Mouse (Mus musculus): ENCODE data around the gene Tgm2. TPM values are rescaled to one million over a fixed set of nuclear protein-coding genes. Genes with fewer than 3 reads are reported as not detected.

Gene Tgm2
- total RNA-seq, 2 experiments from 2014 or later, result 7.1 to 8.3 TPM

DNA sequence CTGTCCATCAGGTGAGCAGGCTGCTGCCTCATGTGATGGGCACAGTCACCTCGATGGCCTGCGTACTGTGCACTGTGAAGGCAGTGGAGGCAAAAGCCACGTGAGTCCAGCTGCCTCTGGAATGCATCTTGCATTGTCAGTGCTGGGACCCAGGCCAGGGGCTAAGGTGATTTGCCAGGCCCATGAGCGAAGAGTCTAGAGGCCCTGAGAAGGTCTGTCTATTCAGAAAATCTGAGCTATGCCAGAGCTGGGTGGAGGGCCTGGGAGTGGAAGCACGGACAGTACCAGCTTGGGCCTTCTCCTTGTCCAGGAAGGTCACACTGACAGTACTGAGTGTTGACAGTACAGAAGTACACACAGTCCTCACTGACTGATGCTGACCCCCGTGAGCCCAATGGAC, 23.4 kb downstream of the Tgm2 start:
- DNase-seq (ENCODE audit: low spot score in 2 of 2), result no peak
- intact Hi-C loops (cut with DNase I), result no loop called here

DNA sequence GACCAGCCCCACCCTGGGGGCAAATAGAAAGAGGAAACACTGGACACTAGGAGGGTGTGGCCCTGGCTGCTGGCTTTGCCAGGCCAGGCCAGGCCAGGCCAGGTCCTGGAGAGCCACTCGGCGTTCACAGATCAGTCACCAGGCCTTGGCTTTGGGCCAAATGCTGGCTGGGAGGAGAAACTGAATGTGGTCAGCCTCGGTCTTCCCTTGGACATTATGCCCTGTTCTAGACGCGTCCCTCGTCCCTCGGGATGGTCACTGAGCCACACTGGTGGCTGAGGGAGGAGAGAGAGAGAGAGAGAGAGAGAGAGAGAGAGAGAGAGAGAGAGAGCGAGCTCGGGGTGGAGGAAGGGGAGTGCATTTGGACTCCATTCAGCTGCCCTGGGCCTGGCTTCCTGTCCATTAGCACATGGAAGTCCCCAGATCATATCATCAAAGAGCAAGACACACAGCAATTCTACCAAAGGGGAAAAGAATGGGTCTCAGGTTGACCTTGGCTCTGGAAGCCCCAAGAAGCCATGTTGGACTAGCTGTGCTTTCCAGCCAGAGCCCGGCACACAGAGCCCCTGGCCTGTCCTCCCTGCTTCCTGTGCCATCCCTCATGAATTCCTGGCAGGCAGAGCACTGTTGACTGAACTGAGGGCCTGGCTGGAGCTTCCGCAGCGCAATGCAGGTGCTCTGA, 24.4 kb downstream of the Tgm2 start:
- intact Hi-C loops (cut with DNase I), result no loop called here
- no peak for DNase-seq (ENCODE audit: low spot score in 2 of 2)

DNA sequence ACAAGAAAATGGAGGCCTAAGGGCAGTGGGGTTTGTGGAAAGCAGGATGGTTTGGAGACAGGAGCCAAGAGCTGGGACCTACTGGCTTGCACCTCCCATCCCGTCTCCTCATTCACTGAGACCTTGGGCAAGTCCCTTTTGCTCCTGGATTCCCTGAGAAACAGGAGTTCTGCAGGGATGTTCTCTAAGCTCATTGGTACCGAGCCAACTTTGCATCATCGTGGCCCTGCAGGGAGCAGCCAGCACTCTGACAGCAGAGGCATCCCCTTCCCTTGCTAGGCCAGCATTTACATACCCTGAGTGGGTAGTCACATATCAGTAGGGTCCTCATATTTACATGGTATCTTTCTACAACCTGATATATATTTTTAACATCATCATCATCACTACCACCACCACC, 25.4 kb downstream of the Tgm2 start:
- DNase-seq (ENCODE audit: low spot score in 2 of 2), result no peak
- intact Hi-C loops (cut with DNase I), result no loop called here

DNA sequence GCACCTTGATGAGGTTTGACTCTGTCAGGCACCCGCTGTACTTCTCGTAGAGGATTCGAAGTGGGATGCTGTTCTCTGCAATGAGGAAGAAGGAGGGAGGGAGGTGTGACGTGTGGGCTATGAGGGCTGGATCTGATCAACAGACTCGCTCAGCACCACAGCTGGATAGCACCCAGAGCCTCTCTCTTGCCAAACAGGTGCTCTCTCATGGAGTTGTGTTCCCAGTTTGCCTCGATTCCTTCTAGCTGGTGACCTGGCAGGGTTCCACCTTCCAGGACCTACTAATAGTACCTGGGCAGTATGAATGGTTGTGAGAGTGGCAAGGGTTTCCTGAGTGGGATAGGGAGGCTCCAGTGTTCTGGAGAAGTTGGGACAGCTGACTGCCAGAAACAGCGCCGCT, 26.0 kb downstream of the Tgm2 start:
- intact Hi-C loops (cut with DNase I), result no loop called here
- DNase-seq (ENCODE audit: low spot score in 2 of 2), result no peak

DNA sequence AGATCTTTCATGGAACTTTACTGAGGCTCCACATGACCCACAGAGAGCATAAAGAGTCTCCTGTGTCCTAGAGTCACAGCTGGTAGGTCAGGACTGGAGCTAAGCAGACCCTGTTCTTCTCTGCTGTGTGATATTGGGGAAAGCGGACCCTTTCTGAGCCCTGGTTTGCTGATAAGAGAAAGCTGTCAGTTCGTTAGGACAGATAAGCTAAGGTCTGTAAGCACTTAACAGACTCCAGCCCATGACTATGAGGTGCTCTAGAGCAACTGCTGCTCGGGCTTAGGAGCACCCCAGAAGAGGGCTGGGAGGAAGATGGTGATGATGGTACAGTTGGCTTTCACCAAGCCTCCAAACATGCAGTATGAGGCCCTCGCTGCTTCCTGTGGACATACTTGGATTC, 27.1 kb downstream of the Tgm2 start:
- DNase-seq (ENCODE audit: low spot score in 2 of 2), result no peak
- intact Hi-C loops (cut with DNase I), result no loop called here

DNA sequence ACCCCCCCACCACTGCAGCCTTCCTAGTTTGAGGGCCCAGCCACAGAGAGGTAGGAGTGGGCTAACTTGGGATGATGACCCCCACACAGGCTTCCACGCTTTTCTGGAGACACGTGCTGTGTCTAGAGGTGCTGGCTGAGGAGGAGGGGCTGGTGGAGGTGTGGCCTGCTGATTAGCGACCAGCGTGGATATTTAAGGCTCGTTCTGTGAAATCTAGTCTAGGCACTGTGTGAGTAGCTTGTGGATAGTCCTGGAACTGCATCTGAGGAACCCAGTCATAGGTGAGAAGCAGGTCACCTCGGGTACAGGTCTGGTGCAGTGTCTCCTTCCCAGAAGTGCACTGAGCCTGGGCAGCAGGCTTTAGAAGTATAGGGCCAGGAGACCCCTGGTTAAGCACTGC, 29.6 kb downstream of the Tgm2 start:
- intact Hi-C loops (cut with DNase I), result no loop called here
- DNase-seq (ENCODE audit: low spot score in 2 of 2), result no peak

DNA sequence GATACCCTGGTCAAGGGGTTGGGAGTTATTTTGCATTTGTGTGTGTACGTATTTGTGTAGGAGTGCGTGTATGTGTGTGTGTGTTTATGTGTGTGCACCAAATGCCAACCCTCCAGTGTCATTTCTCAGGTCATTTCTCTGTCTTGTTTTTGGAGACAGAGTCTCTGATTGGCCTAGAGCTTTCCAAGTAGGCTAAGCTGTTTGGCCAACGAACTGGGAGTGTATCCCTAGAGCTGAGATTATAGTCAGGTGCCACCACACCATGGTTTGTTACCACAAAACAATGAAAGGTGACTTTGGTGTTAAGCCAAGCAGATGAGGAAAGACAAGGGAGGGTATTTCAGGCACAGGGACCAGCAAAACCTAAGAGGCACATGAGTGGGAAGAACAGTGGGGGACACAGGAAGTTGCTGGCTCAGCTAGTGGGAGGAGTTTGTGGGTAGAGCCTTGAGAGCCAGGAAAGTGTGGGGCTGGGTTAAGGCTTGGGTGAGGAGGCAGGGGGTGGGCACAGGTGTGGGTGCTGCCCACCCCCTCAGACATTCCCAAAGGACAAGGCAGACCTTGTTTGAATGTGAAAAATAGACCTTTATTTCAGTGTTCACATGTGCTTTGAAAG, 30.3 kb downstream of the Tgm2 start:
- intact Hi-C loops (cut with DNase I), result no loop called here
- no peak for DNase-seq (ENCODE audit: low spot score in 2 of 2)

DNA sequence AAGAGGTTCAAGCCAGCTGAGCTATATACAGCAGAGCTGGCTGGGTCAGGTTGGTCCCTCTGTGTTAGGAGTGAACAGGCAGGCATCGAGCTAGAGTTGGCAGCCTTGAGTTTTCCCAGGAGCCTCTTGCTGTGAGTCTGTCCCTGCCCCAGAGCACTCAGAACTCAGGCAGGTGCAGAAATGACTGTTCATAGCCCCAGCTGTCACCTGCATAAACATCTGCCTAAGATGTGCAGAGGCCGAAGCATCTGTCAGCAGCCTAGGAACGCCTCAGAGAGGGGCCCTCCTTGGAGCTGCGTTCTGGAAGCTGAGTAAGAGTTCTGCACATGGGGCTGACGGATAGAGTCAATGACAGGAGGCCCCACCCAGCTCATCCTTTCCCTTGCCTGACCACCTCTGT, 31.3 kb downstream of the Tgm2 start:
- no peak for DNase-seq (ENCODE audit: low spot score in 2 of 2)
- intact Hi-C loops (cut with DNase I), result loop anchor here (5.0 kb wide), 1 partner anchor 67 kb away; no protein-coding TSS in a partner anchor

DNA sequence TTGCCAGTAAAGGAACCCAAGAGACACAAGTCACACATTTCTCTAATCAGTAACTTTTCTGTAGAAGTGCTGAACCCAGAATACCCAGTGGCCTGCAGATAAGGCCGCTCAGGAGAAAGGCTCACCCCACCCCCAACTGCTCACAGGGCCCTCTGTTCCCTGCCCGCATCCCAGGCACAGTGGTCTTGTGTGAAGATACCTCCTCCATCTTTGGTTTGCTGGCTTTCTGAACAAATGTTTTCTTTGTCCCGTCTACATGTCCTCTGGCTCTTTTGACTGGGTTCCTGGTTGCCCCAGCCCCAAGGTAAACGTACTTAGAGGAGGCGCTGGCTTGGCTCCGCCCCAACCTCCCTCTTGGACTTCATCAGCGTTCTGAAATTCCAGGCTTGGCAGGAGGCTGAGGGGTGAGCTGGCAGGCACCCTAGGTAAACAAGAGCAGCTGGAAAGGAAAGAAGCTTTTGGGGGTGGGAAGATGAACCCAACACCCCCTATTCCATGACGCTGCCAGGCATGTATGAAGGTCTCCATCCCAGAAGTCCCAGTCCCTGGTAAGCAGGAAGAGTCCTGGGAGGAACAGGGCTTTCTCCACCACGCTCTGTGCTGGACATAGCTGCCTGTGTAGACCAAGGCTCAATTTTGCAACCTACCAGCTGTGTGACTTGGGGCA, 32.5 kb downstream of the Tgm2 start:
- peak in 1 of 2 experiments; percentile 15 for DNase-seq (ENCODE audit: low spot score in 2 of 2)
- intact Hi-C loops (cut with DNase I), result loop anchor here (5.0 kb wide), 1 partner anchor 69 kb away; no protein-coding TSS in a partner anchor

DNA sequence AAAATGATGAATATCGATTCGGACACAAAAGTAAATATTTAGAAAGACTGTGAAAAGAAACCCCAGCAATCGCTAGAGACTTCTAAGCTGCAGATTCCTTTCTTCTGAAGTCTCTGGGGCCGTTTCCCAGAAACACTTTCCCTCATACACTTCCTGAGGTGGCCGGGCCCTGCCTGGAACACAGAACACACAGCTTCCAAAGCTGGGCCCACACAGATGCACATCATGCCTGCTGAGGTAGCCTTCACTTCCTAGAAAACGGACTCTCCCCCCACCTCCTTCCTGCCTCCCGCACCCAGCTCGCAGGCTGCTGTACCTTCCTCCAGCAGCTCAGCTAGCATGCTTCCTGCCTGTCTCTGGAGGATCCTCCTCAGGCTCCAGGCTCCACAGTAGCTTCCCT, 36.7 kb downstream of the Tgm2 start:
- intact Hi-C loops (cut with DNase I), result loop anchor here (5.0 to 10.0 kb wide), 3 partner anchors 38 to 225 kb away; partner anchors contain the start of gene Tgm2
- DNase-seq (ENCODE audit: low spot score in 2 of 2), result no peak

DNA sequence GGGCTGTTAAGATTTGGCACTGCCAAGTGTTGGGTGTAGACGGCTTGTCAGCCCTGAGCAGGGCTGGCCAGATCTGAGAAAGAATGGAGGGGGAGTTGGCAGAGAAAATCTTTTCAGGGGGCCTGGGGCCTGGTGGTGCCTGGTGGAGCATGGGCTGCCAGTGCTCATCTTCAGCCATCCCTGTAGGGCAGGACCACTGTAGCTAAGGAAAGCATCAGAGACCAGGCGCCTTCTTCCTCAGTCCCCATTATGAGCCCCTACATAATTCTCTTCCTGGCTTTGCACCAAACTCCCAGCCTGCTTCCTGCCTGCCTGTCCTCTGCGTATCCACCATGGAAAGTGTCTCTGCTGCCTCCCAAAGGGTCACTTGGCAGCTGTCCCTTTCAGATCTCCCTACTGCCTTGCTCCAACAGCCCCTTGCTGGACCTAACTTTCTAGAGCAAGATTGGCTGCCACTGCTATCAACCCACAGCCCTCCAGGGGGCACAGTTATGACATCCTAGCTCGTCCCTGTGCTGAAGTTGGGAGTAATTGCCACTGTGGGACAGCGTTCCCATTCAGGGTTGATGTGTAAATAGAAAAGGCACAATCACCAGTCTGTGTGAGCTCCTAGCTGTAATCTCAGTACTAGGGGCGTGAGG, 39.2 kb downstream of the Tgm2 start:
- intact Hi-C loops (cut with DNase I), result loop anchor here (5.0 to 10.0 kb wide), 3 partner anchors 40 to 228 kb away; partner anchors contain the start of gene Tgm2
- DNase-seq (ENCODE audit: low spot score in 2 of 2), result peak; percentile 45 to 49

DNA sequence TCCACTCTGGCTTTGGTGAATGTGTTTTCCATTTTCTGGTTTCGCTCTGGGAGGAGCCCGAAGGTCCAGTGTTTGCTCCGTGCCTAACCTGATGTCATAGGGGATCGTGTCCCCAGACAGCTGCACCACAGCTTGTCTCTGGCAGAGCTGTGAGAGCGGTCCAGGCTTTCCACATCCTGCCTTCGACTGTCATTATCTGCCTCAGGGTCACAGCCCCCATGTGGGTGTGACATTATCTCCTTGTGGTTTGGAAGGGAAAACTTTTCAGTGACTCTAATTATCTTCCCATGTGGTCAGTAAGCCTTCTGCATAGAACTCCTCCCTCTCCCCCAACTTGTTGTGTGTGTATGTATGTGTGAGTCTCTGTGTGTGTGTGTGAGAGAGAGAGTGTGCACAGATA, 40.6 kb downstream of the Tgm2 start:
- intact Hi-C loops (cut with DNase I), result loop anchor here (5.0 to 10.0 kb wide), 3 partner anchors 42 to 229 kb away; partner anchors contain the start of gene Tgm2
- no peak for DNase-seq (ENCODE audit: low spot score in 2 of 2)

DNA sequence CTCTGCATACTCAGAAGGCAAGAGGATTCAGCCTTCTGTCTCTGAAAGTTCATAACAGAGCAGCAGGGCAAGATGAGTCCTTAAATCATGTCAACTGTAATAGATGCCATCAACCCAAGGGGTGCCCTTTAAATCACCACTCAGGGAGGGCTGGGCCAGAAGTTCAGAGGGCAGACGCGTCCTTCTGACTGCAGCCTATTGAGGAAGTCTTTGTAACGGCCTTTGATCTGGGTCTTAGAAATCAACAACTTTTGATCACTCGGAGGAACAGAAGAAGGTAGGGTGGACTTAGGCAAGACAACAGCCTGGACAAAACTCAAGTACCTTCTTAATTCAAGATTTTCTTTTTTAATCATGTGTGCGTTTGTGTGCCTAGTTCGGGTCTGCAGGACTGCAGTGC, 41.3 kb downstream of the Tgm2 start:
- intact Hi-C loops (cut with DNase I), result loop anchor here (5.0 to 10.0 kb wide), 3 partner anchors 42 to 230 kb away; partner anchors contain the start of gene Tgm2
- no peak for DNase-seq (ENCODE audit: low spot score in 2 of 2)

DNA sequence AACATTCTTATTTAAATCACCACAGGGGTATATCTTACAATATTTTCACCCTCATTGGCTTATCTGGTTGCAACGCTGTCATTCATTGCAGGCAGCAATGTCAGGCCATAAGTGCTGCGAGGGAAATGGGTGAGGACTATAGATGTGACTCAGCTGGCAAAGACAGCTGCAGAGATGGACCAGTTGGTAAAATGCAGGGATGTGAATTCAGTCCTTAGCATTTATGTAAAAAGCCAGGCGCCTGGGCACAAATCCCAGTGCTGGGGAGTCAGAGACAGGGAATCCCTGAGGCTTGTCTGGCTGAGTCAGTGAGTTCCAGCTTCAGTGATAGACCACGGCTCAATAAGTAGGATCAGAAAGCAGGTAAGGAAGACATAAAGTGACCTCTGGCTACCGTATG, 44.5 kb downstream of the Tgm2 start:
- intact Hi-C loops (cut with DNase I), result loop anchor here (10.0 kb wide), 1 partner anchor 233 kb away; no protein-coding TSS in a partner anchor
- DNase-seq (ENCODE audit: low spot score in 2 of 2), result peak; percentile 54 to 63

DNA sequence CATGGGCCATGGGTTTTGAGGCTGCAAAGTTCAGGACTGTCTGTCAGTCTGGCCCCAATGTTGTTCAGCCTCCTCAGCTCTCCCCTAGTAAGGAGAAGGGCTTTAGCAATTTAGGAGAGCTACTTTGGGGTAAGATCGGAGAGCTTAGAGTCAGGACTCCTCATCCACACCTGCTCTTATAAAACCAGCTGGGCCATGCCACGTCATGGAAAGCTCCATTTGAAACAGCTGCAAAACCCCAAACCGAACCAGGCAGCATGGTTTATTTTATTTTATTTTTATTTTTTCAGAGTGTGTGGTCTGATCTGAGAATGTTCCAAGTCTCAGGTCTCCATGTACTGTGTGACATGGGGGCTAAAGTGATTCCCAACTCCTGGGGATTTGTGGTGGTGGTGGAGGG, 46.7 kb downstream of the Tgm2 start:
- intact Hi-C loops (cut with DNase I), result no loop called here
- DNase-seq (ENCODE audit: low spot score in 2 of 2), result no peak

DNA sequence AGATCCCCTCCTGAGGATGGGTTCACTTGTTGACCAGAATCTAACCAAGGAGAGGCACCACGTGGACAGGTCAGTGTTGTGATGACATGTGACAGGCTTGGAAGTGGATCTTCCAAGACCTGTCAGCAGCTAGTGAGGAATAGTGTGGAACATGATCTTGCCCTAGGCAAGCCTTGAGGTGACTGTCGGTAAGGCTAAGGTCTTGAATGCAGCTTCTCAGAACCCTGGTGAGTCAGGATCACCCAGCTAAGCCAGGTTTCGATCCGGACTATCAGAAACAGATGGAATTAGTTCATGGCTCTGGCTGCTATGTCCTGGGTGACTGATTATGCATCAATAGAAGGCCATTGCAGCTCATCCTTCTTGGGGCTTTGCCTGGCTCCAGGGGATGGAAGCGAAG, 47.5 kb downstream of the Tgm2 start:
- DNase-seq (ENCODE audit: low spot score in 2 of 2), result no peak
- intact Hi-C loops (cut with DNase I), result no loop called here

DNA sequence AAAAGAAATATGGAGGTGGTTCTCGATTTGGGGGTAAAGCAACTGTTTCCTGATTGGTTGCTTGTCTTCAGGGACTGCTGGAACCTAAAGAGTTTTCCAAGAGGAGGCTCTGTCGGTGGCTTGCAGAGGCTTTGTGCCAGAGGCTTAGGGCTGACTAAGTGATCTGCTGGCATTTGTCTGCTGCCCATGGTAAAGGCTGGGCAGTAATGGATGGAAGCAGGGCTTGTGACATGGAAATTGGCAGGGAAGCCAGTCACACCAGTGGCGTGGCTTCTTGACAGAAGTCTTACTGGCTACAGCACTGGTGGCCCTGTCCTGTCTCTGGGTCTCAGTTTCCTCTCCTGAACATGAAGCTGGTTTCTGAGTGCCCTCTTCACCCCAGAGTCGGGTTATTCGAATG, 49.2 kb downstream of the Tgm2 start:
- intact Hi-C loops (cut with DNase I), result no loop called here
- no peak for DNase-seq (ENCODE audit: low spot score in 2 of 2)

DNA sequence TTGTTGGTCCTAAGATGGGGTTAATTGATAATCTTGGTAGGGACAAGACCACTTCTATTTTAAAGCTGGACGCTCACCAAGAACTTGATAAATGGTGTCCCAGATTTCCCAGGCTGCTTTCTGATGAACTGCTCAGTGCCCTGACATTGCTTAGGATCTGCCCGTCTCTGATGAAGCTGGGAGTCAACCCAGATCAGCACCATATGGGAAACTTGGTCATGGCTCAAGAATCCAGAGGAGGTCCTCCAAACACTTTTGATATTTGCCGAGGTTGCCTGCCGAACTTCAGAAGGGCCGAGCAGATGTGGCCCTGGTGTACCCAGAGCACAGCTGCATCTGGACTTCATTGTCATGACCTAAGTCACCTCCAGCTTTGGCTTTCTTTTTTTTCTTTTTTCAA, 51.4 kb downstream of the Tgm2 start:
- no peak for DNase-seq (ENCODE audit: low spot score in 2 of 2)
- intact Hi-C loops (cut with DNase I), result no loop called here

DNA sequence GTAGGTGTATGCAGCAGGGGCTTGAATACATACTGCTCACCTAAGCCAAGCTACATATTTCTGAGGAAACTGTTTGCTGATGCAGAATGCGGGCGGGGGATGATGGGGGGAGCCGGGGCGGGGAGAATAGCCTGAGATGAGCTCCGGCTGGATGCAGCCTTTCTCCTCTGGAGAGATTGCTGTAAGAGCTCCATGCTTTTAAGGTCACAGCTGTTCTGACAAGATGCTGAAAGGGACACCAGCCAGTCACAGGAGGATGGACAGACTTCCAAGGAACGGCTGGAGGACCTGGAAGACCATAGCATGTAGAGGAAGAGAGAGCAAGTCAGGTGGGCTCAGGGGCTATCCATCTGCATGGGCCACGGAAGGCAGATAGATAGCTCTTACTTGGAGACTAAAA, 51.9 kb downstream of the Tgm2 start:
- intact Hi-C loops (cut with DNase I), result no loop called here
- no peak for DNase-seq (ENCODE audit: low spot score in 2 of 2)

DNA sequence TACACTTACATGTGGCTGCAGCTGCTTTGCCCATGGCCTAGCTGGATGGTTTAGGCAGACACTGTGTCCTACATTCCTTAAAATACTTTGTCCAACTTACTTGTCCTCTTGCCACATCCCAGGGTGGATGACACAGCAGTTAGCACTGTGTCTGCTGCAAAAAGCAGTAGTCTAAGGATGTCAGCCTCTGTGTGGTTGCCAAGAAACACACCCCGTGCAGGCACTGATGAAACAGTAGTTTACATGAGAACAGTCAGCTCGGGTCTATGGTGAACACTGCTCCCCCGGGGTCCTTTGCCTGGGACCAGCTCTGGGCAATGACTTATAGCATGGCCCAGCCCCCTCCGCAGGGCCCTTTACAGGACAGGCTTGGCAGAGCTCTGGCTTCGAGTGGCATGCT, 52.9 kb downstream of the Tgm2 start:
- intact Hi-C loops (cut with DNase I), result no loop called here
- DNase-seq (ENCODE audit: low spot score in 2 of 2), result peak; percentile 25 to 71
